Mouse (Mus musculus) urinary bladder, postnatal 14 days (tissue): Measurements from ENCODE around the gene Lipn.

Experiments
- DNase-seq: peaks from one replicate; pipeline ENCODE4 v3.0.0; 2021; ENCODE audit warnings: low spot score

Lipn gene

GRCm38 (mm10) chr19:34066779-34067472, at the start of gene Lipn:
TSS of gene Lipn (plus strand) at chr19:34067358.
- no peak for DNase-seq

DNA sequence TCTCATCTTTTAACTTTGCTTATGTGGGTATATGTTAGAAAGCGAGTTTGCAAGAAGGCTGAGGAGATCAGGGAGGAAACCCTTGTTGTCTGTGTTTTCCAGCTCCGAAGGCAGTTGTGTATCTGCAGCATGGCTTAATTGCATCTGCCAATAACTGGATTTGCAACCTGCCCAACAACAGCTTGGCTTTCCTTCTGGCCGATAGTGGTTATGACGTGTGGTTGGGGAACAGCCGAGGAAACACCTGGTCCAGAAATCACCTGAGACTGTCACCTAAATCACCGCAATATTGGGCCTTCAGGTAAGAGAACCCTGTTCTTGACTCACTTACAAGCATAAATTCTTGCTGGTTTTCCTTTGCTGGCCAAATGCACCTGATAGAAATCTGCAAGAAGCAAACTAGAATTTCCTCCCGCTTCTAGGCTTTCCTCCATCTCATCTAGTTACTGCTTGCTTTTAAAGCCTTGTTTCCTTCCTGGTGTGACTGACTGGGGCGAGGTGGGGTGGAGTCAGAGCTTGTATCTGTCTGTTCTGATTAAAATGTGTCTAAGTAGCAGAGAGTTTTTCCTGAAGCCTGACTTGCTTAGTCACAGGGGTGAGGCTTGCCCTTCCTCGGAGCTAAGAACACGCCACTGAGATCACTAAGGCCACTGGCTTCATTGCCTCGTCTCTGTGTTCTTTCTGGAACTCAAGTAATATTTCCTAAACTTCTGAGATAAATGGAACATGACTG, 45.6 kb upstream of the Lipn start:
- DNase-seq: peak; percentile 54

GRCm38 (mm10) chr19:34022759-34023158, 44.4 kb upstream of the Lipn start:
- DNase-seq: no peak

DNA sequence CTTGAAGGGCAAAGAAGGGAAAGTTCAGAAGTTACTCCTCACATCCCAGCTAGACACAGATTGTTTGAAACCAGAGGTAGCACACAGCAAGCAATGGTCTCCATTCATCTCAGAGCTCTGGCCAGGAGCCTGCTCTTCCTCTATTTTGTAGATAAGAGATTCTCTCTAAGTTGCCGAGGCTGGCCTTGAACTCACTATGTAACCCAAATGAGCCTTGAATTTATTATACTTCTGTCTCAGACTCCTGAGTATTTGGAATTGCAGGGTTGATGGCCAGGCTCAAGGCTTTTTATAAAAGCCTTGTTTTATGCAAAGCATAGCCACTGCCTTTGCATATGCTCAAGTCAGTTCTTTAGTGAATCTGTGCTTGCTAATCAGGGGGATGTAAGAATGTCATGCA, 27.4 kb upstream of the Lipn start:
- no peak for DNase-seq

DNA sequence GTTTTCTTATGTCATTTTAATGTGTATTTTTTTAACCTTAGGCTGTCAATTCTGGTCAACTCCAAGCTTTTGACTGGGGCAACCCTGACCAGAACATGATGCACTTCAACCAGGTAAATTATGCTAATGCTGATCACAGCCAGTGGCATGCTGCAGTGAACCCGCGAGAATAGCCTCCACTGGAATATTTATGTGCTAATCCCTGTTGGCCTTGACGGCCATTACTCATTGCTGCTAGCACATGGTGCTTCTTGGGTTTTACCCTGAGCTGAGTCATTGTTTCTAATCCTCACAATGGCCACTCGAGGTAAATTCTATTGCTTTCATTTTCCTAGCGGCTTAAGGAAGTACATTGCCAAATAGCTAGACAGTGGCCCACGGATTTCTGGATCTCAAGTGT, 24.1 kb upstream of the Lipn start:
- no peak for DNase-seq

DNA sequence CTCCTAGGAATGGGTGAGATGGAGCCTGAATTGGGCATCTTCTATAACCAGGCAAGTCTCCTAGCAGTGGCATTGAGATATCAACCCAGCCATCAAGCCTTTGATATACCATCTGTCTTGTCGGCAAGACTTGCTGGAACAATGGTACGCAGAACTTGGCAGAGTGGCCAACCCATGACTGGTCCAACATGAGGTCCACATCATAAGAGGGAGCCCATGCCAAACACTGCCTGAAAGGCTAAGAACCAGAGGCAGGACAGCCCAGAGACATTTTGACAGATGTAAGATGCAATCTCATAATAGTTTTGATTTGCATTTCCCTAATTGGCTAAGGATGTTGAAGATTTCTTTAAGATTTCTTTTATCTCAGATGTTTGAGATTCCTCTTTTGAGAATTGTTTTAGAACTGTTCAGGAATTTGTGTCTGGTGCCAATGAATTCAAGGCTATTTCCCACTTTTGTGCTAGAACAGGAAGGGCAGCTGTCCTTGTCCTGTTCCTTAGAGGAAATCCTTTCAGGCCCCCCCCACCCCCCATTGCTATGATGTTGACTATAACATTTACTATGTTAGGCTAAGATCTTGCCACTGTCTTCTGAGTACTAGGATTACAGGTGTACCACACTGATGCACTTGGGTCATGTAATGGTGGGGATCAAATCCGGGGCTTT, 17.7 kb upstream of the Lipn start:
- DNase-seq: no peak

DNA sequence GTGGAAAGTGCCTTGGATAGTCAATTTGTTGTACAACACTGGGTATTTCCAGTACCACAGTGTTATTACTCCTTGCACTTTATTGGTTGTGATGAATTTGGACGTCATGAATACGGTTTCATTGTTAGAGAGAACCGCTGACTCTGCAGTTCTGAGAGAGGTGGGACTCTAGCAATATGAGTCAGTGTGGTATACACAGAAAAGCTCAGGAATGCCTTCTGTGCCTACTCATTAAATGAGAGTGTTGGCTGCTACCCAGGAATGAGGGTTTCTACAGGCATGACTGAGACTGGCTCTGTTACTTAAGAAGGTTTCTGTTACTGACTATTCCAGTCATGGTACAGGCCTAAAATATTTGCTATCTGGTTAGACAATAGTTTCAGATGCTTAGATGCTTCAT, 15.7 kb upstream of the Lipn start:
- DNase-seq: peak; percentile 25

- no peak for DNase-seq
These were observed 3.6 kb upstream of the Lipn start for GRCm38 (mm10) chr19:34063547-34063946.

- no peak for DNase-seq
These were observed 3.1 kb upstream of the Lipn start for GRCm38 (mm10) chr19:34064059-34064458.

DNA sequence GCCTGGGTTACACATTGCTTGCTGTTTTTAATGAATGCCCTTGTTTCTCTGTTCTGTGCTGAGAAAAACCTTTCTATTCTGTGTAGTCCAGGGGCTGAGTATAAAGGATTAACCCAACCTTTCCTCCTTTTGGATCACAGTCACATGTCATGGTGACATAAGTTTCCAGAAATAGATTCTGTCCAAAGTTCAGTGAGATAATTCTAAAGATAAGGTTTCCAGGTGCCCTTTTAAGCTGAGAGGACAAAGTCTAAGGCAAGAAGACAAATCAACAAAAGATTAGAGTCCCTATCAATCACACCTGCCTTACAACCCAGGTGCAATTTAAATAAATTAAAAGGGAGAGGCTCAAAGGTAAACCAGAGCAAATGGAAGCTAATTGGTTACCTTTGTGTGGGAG, 7.1 kb downstream of the Lipn start:
- DNase-seq: no peak

DNA sequence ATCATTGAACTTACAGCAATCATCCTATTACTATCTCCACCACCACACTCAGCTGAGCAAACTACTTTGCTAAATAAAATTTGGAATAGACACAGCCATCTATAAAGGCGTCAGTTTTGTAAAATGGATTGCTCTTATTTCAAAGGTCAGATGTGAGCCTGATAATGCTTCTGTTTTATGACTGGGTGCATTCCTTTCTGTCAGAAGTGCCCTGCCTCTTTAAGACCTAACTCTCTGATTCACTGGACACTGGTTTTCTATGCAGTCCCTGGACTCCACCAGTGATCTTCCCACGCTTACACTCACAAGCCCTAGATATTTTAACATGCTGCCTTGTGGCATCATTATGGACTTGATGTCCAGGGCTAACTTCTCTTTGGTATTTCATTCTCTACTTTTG, 11.0 kb downstream of the Lipn start:
- DNase-seq: no peak

- no peak for DNase-seq
These were observed 22.0 kb downstream of the Lipn start for GRCm38 (mm10) chr19:34089011-34089680.

- no peak for DNase-seq
These were observed 28.2 kb downstream of the Lipn start for GRCm38 (mm10) chr19:34095381-34095780.

DNA sequence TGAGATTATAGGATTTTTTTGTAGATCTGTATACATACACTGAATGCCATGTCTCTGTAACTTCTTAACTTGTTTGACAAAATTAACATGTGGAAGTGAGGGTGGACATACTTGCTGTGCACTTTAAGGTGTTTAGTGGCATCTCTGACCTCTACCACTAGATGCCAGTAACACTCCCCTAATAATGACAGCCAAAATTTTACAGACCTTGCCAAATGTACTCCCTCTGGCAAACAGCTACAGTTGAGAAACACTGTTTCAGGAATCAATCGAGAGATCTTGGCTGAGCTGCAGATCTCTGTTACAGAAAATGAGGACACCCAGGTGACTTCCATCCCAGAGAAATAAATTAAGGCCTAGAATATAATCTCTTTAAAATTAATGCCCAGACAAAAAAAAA, 29.1 kb downstream of the Lipn start:
- DNase-seq: no peak

- DNase-seq: no peak
These were observed 33.5 kb downstream of the Lipn start, which contains the start of gene Lipm for GRCm38 (mm10) chr19:34100633-34101032. TSS of gene Lipm (plus strand) at chr19:34100933.

- no peak for DNase-seq
These were observed 34.7 kb downstream of the Lipn start for GRCm38 (mm10) chr19:34101888-34102287.

DNA sequence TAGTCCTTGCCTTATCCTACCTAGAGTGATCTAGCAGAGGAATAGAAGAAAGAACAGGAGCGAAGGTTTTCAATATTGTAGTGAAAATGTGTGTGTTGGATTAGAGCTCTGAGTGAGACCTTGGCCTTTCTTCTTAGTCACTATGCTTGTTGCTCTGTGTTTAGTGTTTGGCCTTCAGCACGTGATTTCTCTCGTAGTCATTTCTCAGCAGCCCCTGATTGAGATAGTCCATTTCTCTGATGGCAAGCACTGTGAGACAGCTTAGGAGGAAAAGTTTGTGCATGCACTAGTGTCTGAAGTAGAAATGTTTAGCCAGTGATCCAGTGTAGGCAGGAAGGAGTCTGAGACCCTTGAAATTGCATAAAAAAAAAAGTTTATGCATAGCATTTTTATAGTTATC, 37.7 kb downstream of the Lipn start:
- no peak for DNase-seq

- peak; percentile 56 for DNase-seq
These were observed 51.9 kb downstream of the Lipn start for GRCm38 (mm10) chr19:34119102-34119501.

- DNase-seq: no peak
These were observed 52.5 kb downstream of the Lipn start for GRCm38 (mm10) chr19:34119653-34120052.

GRCm38 (mm10) chr19:34120107-34120731, 53.1 kb downstream of the Lipn start:
- peak; percentile 11 for DNase-seq
